Mouse (Mus musculus): ENCODE measurements at regions not wholly inside any gene's neighbourhood (a gene's known extent, or its start where the extent isn't known, plus 50 kb on each side); places are given as distances from the start of the nearest gene placed in this dataset.
A peak's percentile ranks its signal among the peaks of the same experiment; 100 is the strongest.

GRCm38 (mm10) chr3:60796207-60796606 lies 206.4 kb upstream of the P2ry1 start:
- peaks cover 14% of the 10 kb centered on the region for H3K36me3 ChIP-seq (replicated peaks; ENCODE audit: low read length)
- TF ChIP-seq FLI1 (IDR thresholded peaks at IDR 0.05; ENCODE audit: low read length) = no peak
- no peak for TF ChIP-seq GATA1 (IDR thresholded peaks at IDR 0.05; ENCODE audit: borderline replicate concordance, low read length)
- H3K4me1 ChIP-seq = peaks cover 86% of the 10 kb centered on the region
- no peak overlapping the region for H3K4me3 ChIP-seq (replicated peaks)
- 0 out of 2 replicates have a peak, but pooled peaks cover 3% of the 10 kb centered on the region for H3K9me3 ChIP-seq
- no peaks in the 10 kb centered on the region for H3K27me3 ChIP-seq (replicated peaks)

GRCm38 (mm10) chr3:60797808-60798207 lies 204.8 kb upstream of the P2ry1 start:
- no peaks in the 10 kb centered on the region for H3K27me3 ChIP-seq (replicated peaks)
- no peak overlapping the region for H3K4me3 ChIP-seq (replicated peaks)
- H3K36me3 ChIP-seq (replicated peaks; ENCODE audit: low read length) = peaks cover 14% of the 10 kb centered on the region
- TF ChIP-seq GATA1 (IDR thresholded peaks at IDR 0.05; ENCODE audit: borderline replicate concordance, low read length) = no peak
- TF ChIP-seq FLI1 (IDR thresholded peaks at IDR 0.05; ENCODE audit: low read length) = no peak
- H3K9me3 ChIP-seq = 0 out of 2 replicates have a peak, but pooled peaks cover 3% of the 10 kb centered on the region
- peaks cover 72% of the 10 kb centered on the region for H3K4me1 ChIP-seq

GRCm38 (mm10) chr3:60798461-60798860 lies 204.1 kb upstream of the P2ry1 start:
- Histone ChIP-seq H3K36me3 (replicated peaks; ENCODE audit: low read length) (peaks cover 14% of the 10 kb centered on the region), H3K9me3 (0 out of 2 replicates have a peak, but pooled peaks cover 3% of the 10 kb centered on the region), H3K4me1 (peaks cover 69% of the 10 kb centered on the region), H3K4me3 (replicated peaks) (no peak overlapping the region), H3K27me3 (replicated peaks) (no peaks in the 10 kb centered on the region)
- no peak for TF ChIP-seq FLI1 (IDR thresholded peaks at IDR 0.05; ENCODE audit: low read length)
- no peak for TF ChIP-seq GATA1 (IDR thresholded peaks at IDR 0.05; ENCODE audit: borderline replicate concordance, low read length)

DNA sequence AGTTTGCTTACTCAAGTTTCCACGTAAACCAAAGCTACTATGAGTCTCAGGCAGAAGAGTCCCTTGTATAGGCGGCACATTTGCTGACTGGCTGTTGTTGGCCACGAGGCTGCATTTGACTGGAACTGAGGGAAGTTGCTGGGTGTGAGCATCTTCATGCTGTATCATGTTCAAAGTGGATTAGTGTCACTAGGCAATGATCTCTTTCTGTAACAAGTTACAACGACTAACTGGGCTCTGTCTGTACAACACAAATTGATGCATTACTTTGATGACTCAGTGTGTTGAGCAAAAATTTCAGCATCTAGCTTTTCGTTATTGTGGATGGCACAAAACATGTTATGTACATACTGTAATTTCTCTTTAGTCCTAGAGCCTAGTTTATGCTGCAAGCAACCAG lies 203.7 kb upstream of the P2ry1 start:
- Histone ChIP-seq H3K27me3 (replicated peaks) (no peaks in the 10 kb centered on the region), H3K4me1 (peaks cover 65% of the 10 kb centered on the region), H3K36me3 (replicated peaks; ENCODE audit: low read length) (peaks cover 14% of the 10 kb centered on the region), H3K9me3 (0 out of 2 replicates have a peak, but pooled peaks cover 3% of the 10 kb centered on the region), H3K4me3 (replicated peaks) (peak overlapping the region; percentile 25)
- TF ChIP-seq FLI1 (IDR thresholded peaks at IDR 0.05; ENCODE audit: low read length) = no peak
- no peak for TF ChIP-seq GATA1 (IDR thresholded peaks at IDR 0.05; ENCODE audit: borderline replicate concordance, low read length)

DNA sequence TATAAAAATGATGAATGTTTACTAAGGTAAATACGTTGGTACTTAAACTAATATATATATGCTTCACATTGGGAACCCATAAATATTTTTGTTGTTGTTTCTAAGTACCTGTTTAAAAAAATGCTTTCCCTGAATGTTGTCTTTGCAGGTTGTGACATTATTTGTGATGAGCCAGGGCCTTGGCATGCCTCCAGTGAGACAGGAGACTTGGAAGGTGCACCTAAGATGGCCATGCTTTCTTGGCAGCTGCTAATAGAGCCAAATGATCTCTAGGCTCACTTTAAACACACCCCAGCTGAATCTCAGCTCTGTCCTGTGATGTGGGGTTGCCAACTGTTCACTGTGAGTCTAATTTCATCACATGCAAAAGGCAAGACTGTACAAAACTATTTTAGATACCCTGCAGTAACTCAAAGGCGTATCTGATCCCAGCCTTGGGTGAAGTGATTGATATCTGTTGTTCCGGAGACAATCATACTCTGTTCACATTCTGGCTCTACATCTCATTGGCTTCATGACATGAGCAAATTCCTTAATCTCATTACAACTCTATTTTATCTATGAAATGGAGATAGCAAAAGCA lies 197.8 kb upstream of the P2ry1 start:
- Histone ChIP-seq H3K4me1 (peaks cover 16% of the 10 kb centered on the region; the same call in 1 of the 2 replicates), H3K9me3 (no peaks in the 10 kb centered on the region), H3K27me3 (replicated peaks) (no peaks in the 10 kb centered on the region), H3K36me3 (replicated peaks; ENCODE audit: low read length) (no peaks in the 10 kb centered on the region), H3K4me3 (replicated peaks) (no peak overlapping the region)
- no peak for TF ChIP-seq GATA1 (IDR thresholded peaks at IDR 0.05; ENCODE audit: borderline replicate concordance, low read length)
- TF ChIP-seq FLI1 (IDR thresholded peaks at IDR 0.05; ENCODE audit: low read length) = no peak

- peaks cover 33% of the 10 kb centered on the region for H3K4me1 ChIP-seq
- H3K36me3 ChIP-seq (replicated peaks; ENCODE audit: low read length) = no peaks in the 10 kb centered on the region
- H3K27me3 ChIP-seq (replicated peaks) = no peaks in the 10 kb centered on the region
- H3K4me3 ChIP-seq (replicated peaks) = no peak overlapping the region
- no peaks in the 10 kb centered on the region for H3K9me3 ChIP-seq
- TF ChIP-seq FLI1 (IDR thresholded peaks at IDR 0.05; ENCODE audit: low read length) = no peak
- no peak for TF ChIP-seq GATA1 (IDR thresholded peaks at IDR 0.05; ENCODE audit: borderline replicate concordance, low read length)
These were observed 190.7 kb upstream of the P2ry1 start for GRCm38 (mm10) chr3:60811924-60812323.

DNA sequence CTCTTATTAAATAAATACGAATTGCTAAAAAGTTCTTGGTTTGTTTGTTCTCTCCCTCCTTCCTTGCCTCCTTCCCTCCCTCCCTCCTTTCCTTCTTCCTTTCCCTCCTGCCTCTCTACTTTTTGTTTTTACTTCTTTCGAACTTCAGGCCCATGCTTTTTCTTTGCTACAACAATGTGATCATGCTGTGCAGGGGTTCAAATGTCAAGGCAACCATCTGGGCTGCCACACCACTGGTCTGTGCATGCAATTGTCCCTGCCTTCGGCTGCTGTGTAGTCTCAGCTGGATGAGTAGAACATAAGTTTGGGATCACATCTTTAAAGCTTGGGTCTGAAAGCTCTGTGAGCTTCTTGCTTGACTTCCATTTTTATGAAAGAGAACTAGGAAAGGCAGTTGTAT lies 189.1 kb upstream of the P2ry1 start:
- Histone ChIP-seq H3K4me1 (peaks cover 44% of the 10 kb centered on the region), H3K27me3 (replicated peaks) (no peaks in the 10 kb centered on the region), H3K4me3 (replicated peaks) (no peak overlapping the region), H3K36me3 (replicated peaks; ENCODE audit: low read length) (no peaks in the 10 kb centered on the region), H3K9me3 (no peaks in the 10 kb centered on the region)
- TF ChIP-seq FLI1 (IDR thresholded peaks at IDR 0.05; ENCODE audit: low read length) = no peak
- no peak for TF ChIP-seq GATA1 (IDR thresholded peaks at IDR 0.05; ENCODE audit: borderline replicate concordance, low read length)

GRCm38 (mm10) chr3:60819684-60820281 lies 182.8 kb upstream of the P2ry1 start:
- Histone ChIP-seq H3K9me3 (no peaks in the 10 kb centered on the region), H3K4me3 (replicated peaks) (peak overlapping the region; percentile 85), H3K27me3 (replicated peaks) (no peaks in the 10 kb centered on the region), H3K4me1 (peaks cover 81% of the 10 kb centered on the region), H3K36me3 (replicated peaks; ENCODE audit: low read length) (no peaks in the 10 kb centered on the region)
- peak; percentile 77; the same call in 1 of the 3 replicates for TF ChIP-seq GATA1 (IDR thresholded peaks at IDR 0.05; ENCODE audit: borderline replicate concordance, low read length)
- no peak for TF ChIP-seq FLI1 (IDR thresholded peaks at IDR 0.05; ENCODE audit: low read length)

DNA sequence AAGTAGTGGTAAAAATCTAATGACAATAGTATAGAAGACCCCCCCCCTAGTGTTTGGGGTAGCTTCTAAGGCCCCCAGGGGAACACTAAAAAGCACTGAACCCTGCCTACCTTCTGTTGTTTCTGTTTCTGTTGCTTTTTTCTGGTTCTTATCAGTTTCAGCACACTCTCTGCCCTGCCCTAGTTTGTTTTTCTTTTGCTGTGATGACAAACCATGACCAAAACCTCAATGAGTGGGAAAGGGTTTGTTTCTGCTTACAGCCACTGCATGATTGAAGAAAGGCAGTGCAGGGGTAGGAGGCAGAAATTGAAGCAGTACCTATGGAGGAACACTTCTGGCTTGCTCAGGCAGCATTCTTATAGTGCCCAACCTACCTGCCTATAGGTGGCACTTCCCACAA lies 181.1 kb upstream of the P2ry1 start:
- H3K4me1 ChIP-seq = peaks cover 87% of the 10 kb centered on the region
- no peaks in the 10 kb centered on the region for H3K27me3 ChIP-seq (replicated peaks)
- no peaks in the 10 kb centered on the region for H3K36me3 ChIP-seq (replicated peaks; ENCODE audit: low read length)
- H3K9me3 ChIP-seq = no peaks in the 10 kb centered on the region
- peak overlapping the region; percentile 75 for H3K4me3 ChIP-seq (replicated peaks)
- TF ChIP-seq FLI1 (IDR thresholded peaks at IDR 0.05; ENCODE audit: low read length) (no peak), GATA1 (IDR thresholded peaks at IDR 0.05; ENCODE audit: borderline replicate concordance, low read length) (no peak)

DNA sequence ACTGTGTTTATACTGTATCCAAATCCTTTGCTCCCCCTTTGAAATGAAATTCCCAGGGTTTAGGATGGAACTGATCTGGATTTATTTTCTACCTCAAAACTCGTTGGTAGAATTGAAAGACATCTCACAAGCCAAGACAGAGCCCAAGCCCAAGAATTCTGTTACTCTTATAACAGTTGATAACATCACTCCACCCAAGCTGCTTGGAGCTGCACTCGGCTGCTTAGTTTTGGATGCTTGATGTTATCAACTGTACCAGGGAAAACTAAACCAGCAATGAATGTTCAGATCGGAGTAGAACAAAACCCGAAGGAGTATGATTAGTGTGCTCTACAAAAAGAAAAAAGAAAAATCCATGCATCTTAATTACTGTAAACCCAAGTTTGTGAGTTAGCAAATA lies 175.8 kb upstream of the P2ry1 start:
- H3K4me3 ChIP-seq (replicated peaks) = no peak overlapping the region
- H3K4me1 ChIP-seq = peaks cover 42% of the 10 kb centered on the region
- no peak for TF ChIP-seq FLI1 (IDR thresholded peaks at IDR 0.05; ENCODE audit: low read length)
- no peak for TF ChIP-seq GATA1 (IDR thresholded peaks at IDR 0.05; ENCODE audit: borderline replicate concordance, low read length)
- no peaks in the 10 kb centered on the region for H3K36me3 ChIP-seq (replicated peaks; ENCODE audit: low read length)
- no peaks in the 10 kb centered on the region for H3K9me3 ChIP-seq
- no peaks in the 10 kb centered on the region for H3K27me3 ChIP-seq (replicated peaks)

Measured in megakaryocyte, embryonic 14.5 days (primary cell).